Mouse (Mus musculus): ENCODE measurements around the gene Uqcc2. TPM values are rescaled to one million over a fixed set of nuclear protein-coding genes. Genes with fewer than 3 reads are reported as not detected.

The Uqcc2 gene
- 1,024 and 1,028 TPM in 2 replicates for polyA plus RNA-seq (2012; rRNA removed)

- TF ChIP-seq CTCF (IDR thresholded peaks at IDR 0.05; ENCODE audit: control insufficient read depth, insufficient read depth, insufficient replicate concordance, low read depth, low read length) (peak; percentile 66; the same call in 1 of the 2 replicates), POLR2A (IDR thresholded peaks at IDR 0.05; ENCODE audit: control insufficient read depth, low read depth, low read length) (peak; percentile 96)
- Histone ChIP-seq H3K4me3 (ENCODE audit: control insufficient read depth, low read depth, low read length) (peak within 1 kb of the TSS; percentile 89), H3K27me3 (ENCODE audit: control insufficient read depth, insufficient read depth, low read length) (no peaks in the 10 kb centered on the region), H3K27ac (ENCODE audit: control insufficient read depth, insufficient read depth, low read depth, low read length) (peak within 1 kb of the TSS; percentile 93), H3K36me3 (ENCODE audit: control insufficient read depth, insufficient read depth, low read length) (no peaks in the 10 kb centered on the region), H3K4me1 (ENCODE audit: control insufficient read depth, insufficient read depth, low read length) (peaks cover 18% of the 10 kb centered on the region)
Measured at GRCm38 (mm10) chr17:27133551-27134141, at the start of gene Uqcc2. TSS of gene Uqcc2 (minus strand) at chr17:27133916.

DNA sequence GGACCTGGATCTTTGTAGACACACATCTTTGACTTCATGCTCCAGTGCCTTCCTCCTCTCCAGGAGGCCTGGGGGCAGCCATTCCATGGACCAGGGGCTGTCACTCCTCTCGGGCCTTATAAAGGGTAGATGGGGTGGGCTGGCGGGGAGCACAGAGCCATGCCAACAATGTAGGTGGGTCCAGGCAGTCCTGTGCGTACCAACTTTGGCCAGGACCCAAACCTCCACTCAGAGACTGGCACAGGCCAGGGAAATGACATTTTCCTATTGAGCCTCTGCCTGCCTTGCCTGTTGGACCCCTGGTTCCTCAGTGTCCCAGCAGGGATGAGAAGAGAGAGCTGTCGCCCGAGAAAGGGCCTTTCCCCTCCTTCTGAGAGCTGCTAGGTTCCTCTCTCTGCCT lies 48.7 kb upstream of the Uqcc2 start:
- no peak for TF ChIP-seq CTCF (IDR thresholded peaks at IDR 0.05; ENCODE audit: control insufficient read depth, insufficient read depth, insufficient replicate concordance, low read depth, low read length)
- no peak for TF ChIP-seq POLR2A (IDR thresholded peaks at IDR 0.05; ENCODE audit: control insufficient read depth, low read depth, low read length)
- Histone ChIP-seq H3K4me1 (ENCODE audit: control insufficient read depth, insufficient read depth, low read length) (peaks cover 19% of the 10 kb centered on the region), H3K27ac (ENCODE audit: control insufficient read depth, insufficient read depth, low read depth, low read length) (no peak overlapping the region), H3K36me3 (ENCODE audit: control insufficient read depth, insufficient read depth, low read length) (no peaks in the 10 kb centered on the region), H3K4me3 (ENCODE audit: control insufficient read depth, low read depth, low read length) (no peak overlapping the region), H3K27me3 (ENCODE audit: control insufficient read depth, insufficient read depth, low read length) (no peaks in the 10 kb centered on the region)

GRCm38 (mm10) chr17:27181666-27182065 lies 48.0 kb upstream of the Uqcc2 start:
- Histone ChIP-seq H3K4me1 (ENCODE audit: control insufficient read depth, insufficient read depth, low read length) (peaks cover 19% of the 10 kb centered on the region), H3K4me3 (ENCODE audit: control insufficient read depth, low read depth, low read length) (no peak overlapping the region), H3K27ac (ENCODE audit: control insufficient read depth, insufficient read depth, low read depth, low read length) (no peak overlapping the region), H3K27me3 (ENCODE audit: control insufficient read depth, insufficient read depth, low read length) (no peaks in the 10 kb centered on the region), H3K36me3 (ENCODE audit: control insufficient read depth, insufficient read depth, low read length) (no peaks in the 10 kb centered on the region)
- TF ChIP-seq POLR2A (IDR thresholded peaks at IDR 0.05; ENCODE audit: control insufficient read depth, low read depth, low read length) = no peak
- peak; percentile 44; the same call in 1 of the 2 replicates for TF ChIP-seq CTCF (IDR thresholded peaks at IDR 0.05; ENCODE audit: control insufficient read depth, insufficient read depth, insufficient replicate concordance, low read depth, low read length)

DNA sequence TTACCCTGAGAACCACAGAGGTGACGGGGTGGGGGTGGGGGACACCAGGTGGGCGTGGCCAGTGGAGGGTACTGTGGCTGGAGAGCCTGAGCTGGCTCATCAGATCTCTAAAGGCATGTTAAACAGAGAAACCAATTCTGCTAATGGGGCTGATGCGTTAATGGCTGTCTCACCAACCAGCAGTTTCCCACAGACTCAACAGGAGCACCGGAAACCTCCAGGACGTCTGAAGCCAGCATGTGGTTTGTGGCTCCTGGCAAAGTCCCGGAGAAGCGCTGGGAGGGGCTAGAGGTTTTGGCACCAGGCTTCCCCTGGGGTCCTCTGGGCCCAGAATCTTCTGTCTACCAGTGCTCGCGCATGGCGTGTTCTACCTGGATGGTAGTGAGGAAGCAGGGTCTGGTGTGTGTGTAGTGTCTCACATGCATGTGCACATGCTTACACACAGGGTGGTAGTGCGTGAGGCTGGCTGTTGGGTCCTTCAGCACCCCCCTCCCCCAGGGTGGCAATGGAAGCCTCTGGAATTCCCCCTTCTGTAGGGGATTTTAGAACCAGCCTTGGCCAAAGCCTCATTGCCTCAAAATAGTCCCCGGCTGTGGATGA lies 46.1 kb upstream of the Uqcc2 start:
- no peak overlapping the region for H3K4me3 ChIP-seq (ENCODE audit: control insufficient read depth, low read depth, low read length)
- no peaks in the 10 kb centered on the region for H3K36me3 ChIP-seq (ENCODE audit: control insufficient read depth, insufficient read depth, low read length)
- H3K4me1 ChIP-seq (ENCODE audit: control insufficient read depth, insufficient read depth, low read length) = peaks cover 19% of the 10 kb centered on the region
- no peak overlapping the region for H3K27ac ChIP-seq (ENCODE audit: control insufficient read depth, insufficient read depth, low read depth, low read length)
- no peaks in the 10 kb centered on the region for H3K27me3 ChIP-seq (ENCODE audit: control insufficient read depth, insufficient read depth, low read length)
- TF ChIP-seq POLR2A (IDR thresholded peaks at IDR 0.05; ENCODE audit: control insufficient read depth, low read depth, low read length) (no peak), CTCF (IDR thresholded peaks at IDR 0.05; ENCODE audit: control insufficient read depth, insufficient read depth, insufficient replicate concordance, low read depth, low read length) (no peak)

DNA sequence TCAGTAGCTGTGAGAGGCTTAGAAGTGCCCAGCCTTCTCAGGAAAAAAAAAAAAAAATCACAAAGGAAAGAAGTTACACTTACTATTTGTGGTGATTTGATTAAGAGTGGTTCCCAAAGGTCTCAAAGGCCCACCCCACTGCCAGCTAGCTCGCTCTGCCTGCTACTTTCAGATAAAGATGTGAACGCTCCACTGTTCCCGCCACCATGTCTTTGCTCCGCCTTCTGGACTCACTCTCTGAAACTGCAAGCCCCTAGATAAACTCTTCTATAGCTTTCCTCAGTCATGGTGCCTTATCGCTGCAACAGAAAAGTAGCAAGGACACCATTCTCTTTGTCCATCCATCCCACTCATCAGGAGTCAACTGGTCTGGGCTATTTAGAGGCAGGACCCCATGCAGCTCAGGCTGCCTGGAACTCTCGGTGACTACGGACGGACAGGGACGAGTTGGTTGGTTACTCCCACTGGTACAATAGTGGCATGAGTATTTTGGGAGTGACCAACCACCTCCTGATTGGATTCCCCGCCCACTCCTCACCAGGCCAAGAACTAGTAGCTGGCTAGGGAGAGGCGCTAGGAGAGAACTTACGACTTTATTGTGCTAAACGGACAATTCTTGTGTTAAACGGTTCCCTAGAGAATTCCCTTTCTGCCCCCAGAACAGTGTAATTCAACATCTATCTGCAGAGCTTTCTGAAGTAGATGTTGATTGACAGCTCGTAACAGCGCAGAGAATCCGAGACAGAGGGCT lies 44.9 kb upstream of the Uqcc2 start:
- H3K36me3 ChIP-seq (ENCODE audit: control insufficient read depth, insufficient read depth, low read length) = no peaks in the 10 kb centered on the region
- H3K27ac ChIP-seq (ENCODE audit: control insufficient read depth, insufficient read depth, low read depth, low read length) = no peak overlapping the region
- TF ChIP-seq POLR2A (IDR thresholded peaks at IDR 0.05; ENCODE audit: control insufficient read depth, low read depth, low read length) (no peak), CTCF (IDR thresholded peaks at IDR 0.05; ENCODE audit: control insufficient read depth, insufficient read depth, insufficient replicate concordance, low read depth, low read length) (no peak)

DNA sequence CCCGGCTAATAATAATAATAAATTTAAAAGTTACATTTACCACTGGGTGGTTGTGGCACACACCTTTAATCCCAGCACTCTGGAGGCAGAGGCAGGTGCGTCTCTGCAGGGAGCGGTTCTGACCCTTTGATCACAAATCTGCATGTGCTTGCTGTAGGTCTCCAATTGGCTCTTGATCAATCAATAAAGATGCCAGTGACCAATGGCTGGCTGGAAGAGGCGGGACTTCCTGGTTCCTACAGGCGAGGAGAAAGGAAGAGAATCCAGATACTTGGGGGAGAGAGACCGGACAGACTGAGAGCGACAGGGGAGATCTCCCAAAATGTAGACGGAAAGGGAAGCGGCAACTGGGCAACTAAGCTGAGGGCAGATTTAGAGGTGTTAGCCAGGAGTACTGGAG lies 44.3 kb upstream of the Uqcc2 start:
- Histone ChIP-seq H3K4me1 (ENCODE audit: control insufficient read depth, insufficient read depth, low read length) (peaks cover 19% of the 10 kb centered on the region), H3K27me3 (ENCODE audit: control insufficient read depth, insufficient read depth, low read length) (no peaks in the 10 kb centered on the region), H3K36me3 (ENCODE audit: control insufficient read depth, insufficient read depth, low read length) (no peaks in the 10 kb centered on the region), H3K27ac (ENCODE audit: control insufficient read depth, insufficient read depth, low read depth, low read length) (no peak overlapping the region), H3K4me3 (ENCODE audit: control insufficient read depth, low read depth, low read length) (peak overlapping the region; percentile 79)
- TF ChIP-seq CTCF (IDR thresholded peaks at IDR 0.05; ENCODE audit: control insufficient read depth, insufficient read depth, insufficient replicate concordance, low read depth, low read length) = no peak
- TF ChIP-seq POLR2A (IDR thresholded peaks at IDR 0.05; ENCODE audit: control insufficient read depth, low read depth, low read length) = peak; percentile 30; the same call in 1 of the 2 replicates

More for the DNA sequence above, 44.9 kb upstream of the Uqcc2 start:
- H3K4me1 ChIP-seq (ENCODE audit: control insufficient read depth, insufficient read depth, low read length) = peaks cover 19% of the 10 kb centered on the region
- H3K4me3 ChIP-seq (ENCODE audit: control insufficient read depth, low read depth, low read length) = peak overlapping the region; percentile 79
- no peaks in the 10 kb centered on the region for H3K27me3 ChIP-seq (ENCODE audit: control insufficient read depth, insufficient read depth, low read length)

- H3K4me1 ChIP-seq (ENCODE audit: control insufficient read depth, insufficient read depth, low read length) = peaks cover 19% of the 10 kb centered on the region
- H3K36me3 ChIP-seq (ENCODE audit: control insufficient read depth, insufficient read depth, low read length) = no peaks in the 10 kb centered on the region
- no peak overlapping the region for H3K27ac ChIP-seq (ENCODE audit: control insufficient read depth, insufficient read depth, low read depth, low read length)
- TF ChIP-seq CTCF (IDR thresholded peaks at IDR 0.05; ENCODE audit: control insufficient read depth, insufficient read depth, insufficient replicate concordance, low read depth, low read length) = no peak
- TF ChIP-seq POLR2A (IDR thresholded peaks at IDR 0.05; ENCODE audit: control insufficient read depth, low read depth, low read length) = no peak
- H3K27me3 ChIP-seq (ENCODE audit: control insufficient read depth, insufficient read depth, low read length) = no peaks in the 10 kb centered on the region
- no peak overlapping the region for H3K4me3 ChIP-seq (ENCODE audit: control insufficient read depth, low read depth, low read length)
Measured at GRCm38 (mm10) chr17:27176754-27177153, 43.0 kb upstream of the Uqcc2 start.
